Mouse (Mus musculus): ENCODE data around the gene Cldn7. TPM values are rescaled to one million over a fixed set of nuclear protein-coding genes. Genes with fewer than 3 reads are reported as not detected.

The Cldn7 gene
- polyA plus RNA-seq, 1 experiment from 2014 or later, result 86.4 TPM

DNA sequence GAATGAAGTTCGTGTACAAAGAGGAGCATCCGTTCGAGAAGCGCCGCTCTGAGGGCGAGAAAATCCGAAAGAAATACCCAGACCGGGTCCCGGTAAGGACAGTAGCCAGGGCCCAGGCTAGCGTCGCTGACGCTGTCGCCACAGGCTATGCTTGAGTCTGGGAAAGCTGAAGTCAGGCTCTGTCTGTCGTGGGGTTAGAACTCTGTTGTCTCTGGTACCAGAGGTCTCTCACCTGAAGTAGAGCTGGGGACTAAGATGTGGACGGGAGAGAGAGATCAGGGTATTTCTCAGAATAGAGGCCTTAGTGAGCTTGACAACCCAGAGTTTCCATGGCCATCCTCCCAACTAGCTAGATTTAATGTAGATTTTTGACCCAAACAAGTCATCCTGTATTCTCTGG, 27.1 kb downstream of the Cldn7 start:
- no peak for TF ChIP-seq CTCF (IDR thresholded peaks at IDR 0.05; ENCODE audit: low read depth)
- Histone ChIP-seq H3K27ac (ENCODE audit: low read depth) (peak overlapping the region; percentile 90), H3K27me3 (ENCODE audit: insufficient read depth, low read length) (no peaks in the 10 kb centered on the region), H3K4me2 (peak overlapping the region; percentile 91), H3K9ac (peak overlapping the region; percentile 92), H3K4me1 (ENCODE audit: insufficient read depth) (peaks cover 8% of the 10 kb centered on the region; the same call in 1 of the 2 replicates), H3K9me3 (ENCODE audit: low read depth, low read length) (no peaks in the 10 kb centered on the region), H3K4me3 (ENCODE audit: low read depth, low read length) (peak overlapping the region; percentile 77), H3K36me3 (ENCODE audit: insufficient read depth) (peaks cover 52% of the 10 kb centered on the region)
- ATAC-seq (ENCODE audit: insufficient read depth) (0 out of 2 replicates have a peak, but pooled peaks have one; percentile 2), DNase-seq (no peak)
- under 1% methylated on average over 15 of the region's 15 CpGs for WGBS

GRCm38 (mm10) chr11:69992396-69992795, 27.8 kb downstream of the Cldn7 start:
- Histone ChIP-seq H3K9ac (peak overlapping the region; percentile 92), H3K4me3 (ENCODE audit: low read depth, low read length) (peak overlapping the region; percentile 77), H3K27ac (ENCODE audit: low read depth) (no peak overlapping the region), H3K9me3 (ENCODE audit: low read depth, low read length) (no peaks in the 10 kb centered on the region), H3K4me1 (ENCODE audit: insufficient read depth) (peaks cover 8% of the 10 kb centered on the region), H3K27me3 (ENCODE audit: insufficient read depth, low read length) (no peaks in the 10 kb centered on the region), H3K4me2 (peak overlapping the region; percentile 91), H3K36me3 (ENCODE audit: insufficient read depth) (peaks cover 45% of the 10 kb centered on the region)
- WGBS, result 79% methylated on average over 10 of the region's 10 CpGs
- no peak for ATAC-seq (ENCODE audit: insufficient read depth)
- DNase-seq, result no peak
- TF ChIP-seq CTCF (IDR thresholded peaks at IDR 0.05; ENCODE audit: low read depth), result no peak

DNA sequence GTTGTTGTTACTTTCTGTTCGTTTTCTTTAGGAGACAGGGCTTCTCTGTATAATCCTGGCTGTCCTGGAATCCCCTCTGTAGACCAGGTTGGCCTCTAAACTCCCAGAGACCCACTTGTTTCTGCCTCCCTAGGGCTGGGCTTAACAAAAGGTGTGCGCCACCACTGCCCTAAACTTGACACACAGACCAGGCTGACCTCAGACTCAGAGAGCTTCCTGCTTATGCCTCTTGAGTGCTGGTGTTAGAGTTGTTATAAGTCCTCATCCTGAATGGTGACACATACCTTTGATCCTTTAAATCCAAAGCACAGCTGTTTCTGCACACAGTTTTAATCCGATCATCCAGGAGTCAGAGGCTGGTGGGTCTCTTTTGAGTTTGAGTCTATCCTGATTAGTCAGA, 28.4 kb downstream of the Cldn7 start:
- WGBS, result 77% methylated on average over 3 of the region's 3 CpGs
- ATAC-seq (ENCODE audit: insufficient read depth), result no peak
- no peak for TF ChIP-seq CTCF (IDR thresholded peaks at IDR 0.05; ENCODE audit: low read depth)

DNA sequence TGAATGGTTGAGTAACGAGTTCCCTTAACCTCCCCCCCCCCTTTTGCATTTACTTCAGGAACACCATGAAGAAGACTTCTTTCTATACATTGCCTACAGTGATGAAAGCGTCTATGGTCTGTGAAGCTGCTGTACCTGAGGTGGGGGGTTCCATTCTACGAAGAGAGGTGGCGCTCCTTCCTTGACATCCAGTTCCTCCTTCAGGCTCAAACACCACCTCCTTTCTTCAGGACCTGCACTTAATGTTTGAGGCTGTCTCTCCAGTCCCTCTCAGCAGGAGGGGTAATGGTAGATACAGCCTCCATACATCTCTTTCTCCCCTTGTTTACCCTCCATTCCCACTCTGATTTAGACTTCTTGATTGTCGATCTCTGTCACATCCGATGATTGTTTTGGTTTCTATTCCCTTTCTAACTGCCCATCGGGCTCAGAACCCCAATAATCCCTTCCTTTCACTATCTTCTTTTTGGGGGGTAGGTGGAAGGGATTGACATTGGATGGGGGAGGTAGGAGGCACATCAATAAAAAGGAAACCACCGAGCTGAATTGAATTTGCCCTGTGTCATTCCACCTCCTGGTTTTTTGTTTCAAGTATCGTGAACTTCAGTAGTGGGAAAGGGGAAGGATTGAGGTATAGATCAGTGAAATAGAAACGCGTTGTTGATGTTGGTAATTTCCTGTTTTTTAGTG, 30.0 kb downstream of the Cldn7 start:
- Histone ChIP-seq H3K4me3 (ENCODE audit: low read depth, low read length) (peak overlapping the region; percentile 98; the same call in 1 of the 2 replicates), H3K9ac (no peak overlapping the region), H3K9me3 (ENCODE audit: low read depth, low read length) (no peaks in the 10 kb centered on the region), H3K27me3 (ENCODE audit: insufficient read depth, low read length) (no peaks in the 10 kb centered on the region), H3K27ac (ENCODE audit: low read depth) (no peak overlapping the region), H3K4me1 (ENCODE audit: insufficient read depth) (peaks cover 12% of the 10 kb centered on the region), H3K36me3 (ENCODE audit: insufficient read depth) (peaks cover 44% of the 10 kb centered on the region), H3K4me2 (peak overlapping the region; percentile 63)
- TF ChIP-seq CTCF (IDR thresholded peaks at IDR 0.05; ENCODE audit: low read depth), result peak; percentile 27
- ATAC-seq (ENCODE audit: insufficient read depth) (no peak), DNase-seq (no peak)
- 85% methylated on average over 11 of the region's 11 CpGs for WGBS

More for the DNA sequence above, 28.4 kb downstream of the Cldn7 start:
- DNase-seq, result no peak
- Histone ChIP-seq H3K9me3 (ENCODE audit: low read depth, low read length) (no peaks in the 10 kb centered on the region), H3K4me2 (peak overlapping the region; percentile 91), H3K27ac (ENCODE audit: low read depth) (no peak overlapping the region), H3K36me3 (ENCODE audit: insufficient read depth) (peaks cover 44% of the 10 kb centered on the region), H3K4me3 (ENCODE audit: low read depth, low read length) (peak overlapping the region; percentile 77; the same call in 1 of the 2 replicates), H3K27me3 (ENCODE audit: insufficient read depth, low read length) (no peaks in the 10 kb centered on the region), H3K9ac (no peak overlapping the region), H3K4me1 (ENCODE audit: insufficient read depth) (peaks cover 12% of the 10 kb centered on the region)

- H3K4me2 ChIP-seq, result peak within 1 kb of the TSS; percentile 63
- H3K27me3 ChIP-seq (ENCODE audit: insufficient read depth, low read length), result no peaks in the 10 kb centered on the region
- H3K4me1 ChIP-seq (ENCODE audit: insufficient read depth), result peaks cover 10% of the 10 kb centered on the region
- H3K36me3 ChIP-seq (ENCODE audit: insufficient read depth), result peaks cover 42% of the 10 kb centered on the region
- H3K9ac ChIP-seq, result peak within 1 kb of the TSS; percentile 85
- WGBS, result under 1% methylated on average over 36 of the region's 36 CpGs
- ATAC-seq (ENCODE audit: insufficient read depth) (peak; percentile 81), DNase-seq (peak; percentile 99)
- H3K9me3 ChIP-seq (ENCODE audit: low read depth, low read length), result no peaks in the 10 kb centered on the region
- H3K27ac ChIP-seq (ENCODE audit: low read depth), result peak within 1 kb of the TSS; percentile 98
- TF ChIP-seq CTCF (IDR thresholded peaks at IDR 0.05; ENCODE audit: low read depth), result peak; percentile 70
- peak within 1 kb of the TSS; percentile 98 for H3K4me3 ChIP-seq (ENCODE audit: low read depth, low read length)
These were observed 30.9 kb downstream of the Cldn7 start, which contains the start of gene Phf23 for GRCm38 (mm10) chr11:69995391-69995960. Gene Phf23, plus strand, starts transcription at chr11:69995777.

- peak overlapping the region; percentile 98 for H3K27ac ChIP-seq (ENCODE audit: low read depth)
- peak overlapping the region; percentile 85 for H3K9ac ChIP-seq
- H3K9me3 ChIP-seq (ENCODE audit: low read depth, low read length), result no peaks in the 10 kb centered on the region
- H3K27me3 ChIP-seq (ENCODE audit: insufficient read depth, low read length), result no peaks in the 10 kb centered on the region
- H3K4me2 ChIP-seq, result peak overlapping the region; percentile 63
- H3K4me3 ChIP-seq (ENCODE audit: low read depth, low read length), result peak overlapping the region; percentile 98
- DNase-seq (peak; percentile 75), ATAC-seq (ENCODE audit: insufficient read depth) (peak; percentile 3)
- peaks cover 9% of the 10 kb centered on the region for H3K4me1 ChIP-seq (ENCODE audit: insufficient read depth)
- H3K36me3 ChIP-seq (ENCODE audit: insufficient read depth), result peaks cover 42% of the 10 kb centered on the region
- no peak for TF ChIP-seq CTCF (IDR thresholded peaks at IDR 0.05; ENCODE audit: low read depth)
- WGBS, result 1% methylated on average over 66 of the region's 66 CpGs
These were observed 31.8 kb downstream of the Cldn7 start for GRCm38 (mm10) chr11:69996161-69997061.
